Mouse (Mus musculus) myocyte (in vitro differentiated cells): ENCODE measurements around the gene Parp6.

Experiments used
- POLR2A ChIP-seq: IDR thresholded peaks from one replicate; pipeline ENCODE4 v1.6.1; 2011; ENCODE audit warnings: low read depth, mild to moderate bottlenecking, control low read depth, moderate library complexity; ENCODE audit not compliant: insufficient read length
- TCF3 ChIP-seq: IDR thresholded peaks from one replicate; pipeline ENCODE4 v1.6.1; 2011; ENCODE audit warnings: low read depth, control low read depth; ENCODE audit not compliant: insufficient read length

DNA sequence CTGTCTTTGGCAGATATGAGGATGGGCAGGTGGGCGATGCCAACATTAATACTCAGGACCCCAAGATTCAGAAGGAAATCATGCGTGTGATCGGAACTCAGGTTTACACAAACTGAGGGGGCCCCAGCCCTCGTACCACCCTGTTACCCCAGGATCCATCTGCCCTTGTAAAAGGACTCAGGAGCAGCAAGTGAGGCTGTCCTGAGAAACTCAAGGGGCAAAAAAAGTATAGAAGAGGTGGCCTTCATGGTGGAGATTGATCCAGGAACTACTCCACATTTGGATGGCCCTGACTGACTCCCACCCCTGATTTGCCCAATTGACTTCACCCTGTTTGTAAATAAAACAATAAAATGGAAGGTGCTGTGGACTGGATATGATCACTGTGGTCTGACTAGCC lies 32.8 kb downstream of the Parp6 start:
- TF ChIP-seq POLR2A (no peak), TCF3 (no peak)
